Mouse (Mus musculus) megakaryocyte progenitor cell, adult 5-6 weeks (primary cell): ENCODE results near the gene Vmn1r174. TPM values are rescaled to one million over a fixed set of nuclear protein-coding genes. Genes with fewer than 3 reads are reported as not detected.
"Not testable (repeated sequence)": the region's sequence is repeated elsewhere in the genome, so short reads cannot be mapped to it uniquely, and the experiment has no call there.

Experiments used
- ATAC-seq: replicated peaks from 2 replicates; pipeline ENCODE4 v1.8.0; 2016; ENCODE audit warnings: mild to moderate bottlenecking, moderate TSS enrichment, inconsistent platforms; ENCODE audit not compliant: poor library complexity
- total RNA-seq, 2 experiments: library from RNA; stranded (forward) in 1 of 2; stranded (reverse) in 1 of 2; fragments of 157-497, 149-512 nt in 1 of 2; fragments of 200-1000 nt in 1 of 2; gene quantifications; 2 replicates each; pipeline versions ENCODE4 v1.2.3 to v1.2.4; 2015 to 2017

Vmn1r174 gene
- not detected in 2 replicates for total RNA-seq (2015)
- total RNA-seq (2017), result not detected in 2 replicates

- not testable (repeated sequence) for ATAC-seq
These were observed at the start of gene Vmn1r174 for GRCm38 (mm10) chr7:23751970-23752369. TSS of gene Vmn1r174 (plus strand) at chr7:23752270.

DNA sequence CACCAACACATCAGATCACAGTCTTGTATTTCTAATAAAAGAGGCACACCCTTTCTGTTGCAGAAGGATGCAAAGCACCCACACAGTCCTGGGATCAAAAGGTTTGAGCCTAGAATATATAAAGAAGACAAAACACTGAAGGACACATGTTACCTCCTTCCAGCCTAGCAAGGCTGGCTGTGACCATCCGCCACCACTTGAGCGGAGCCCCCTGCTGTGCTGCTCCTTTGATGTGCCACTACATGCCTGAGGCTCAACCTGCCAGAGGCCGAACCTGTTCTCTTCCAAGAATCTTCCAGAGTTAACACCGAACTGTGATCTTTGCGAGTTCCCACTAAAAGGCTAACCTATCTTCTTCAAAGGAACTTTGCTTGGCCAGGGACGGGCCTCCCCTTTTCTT is 32.5 kb downstream of the Vmn1r174 start:
- ATAC-seq, result no peak

GRCm38 (mm10) chr7:23810543-23810942 is 58.5 kb downstream of the Vmn1r174 start, which contains the start of gene Vmn1r175:
TSS of gene Vmn1r175 (minus strand) at chr7:23810643.
- not testable (repeated sequence) for ATAC-seq

Other genes starting within 250 kb of the Vmn1r174 start
- gene Vmn1r167, start 245.1 kb upstream of the Vmn1r174 start, total RNA-seq (2015), result not detected in 2 replicates
- gene Vmn1r167, start 245.1 kb upstream of the Vmn1r174 start, total RNA-seq (2017), result not detected in 2 replicates
- gene Vmn1r168, start 212.5 kb upstream of the Vmn1r174 start, total RNA-seq (2015), result not detected in 2 replicates
- not detected in 2 replicates for gene Vmn1r168, start 212.5 kb upstream of the Vmn1r174 start, total RNA-seq (2017)
- gene Vmn1r169, start 176.7 kb upstream of the Vmn1r174 start, total RNA-seq (2015), result not detected in 2 replicates
- not detected in 2 replicates for gene Vmn1r169, start 176.7 kb upstream of the Vmn1r174 start, total RNA-seq (2017)
- gene Vmn1r170, start 146.1 kb upstream of the Vmn1r174 start, total RNA-seq (2015), result not detected in 2 replicates
- not detected in 2 replicates for gene Vmn1r170, start 146.1 kb upstream of the Vmn1r174 start, total RNA-seq (2017)
- gene Vmn1r171, start 121.5 kb upstream of the Vmn1r174 start, total RNA-seq (2015), result not detected in 2 replicates
- gene Vmn1r171, start 121.5 kb upstream of the Vmn1r174 start, total RNA-seq (2017), result not detected in 2 replicates
- gene Vmn1r172, start 94.0 kb upstream of the Vmn1r174 start, total RNA-seq (2015), result not detected in 2 replicates
- not detected in 2 replicates for gene Vmn1r172, start 94.0 kb upstream of the Vmn1r174 start, total RNA-seq (2017)
- gene Vmn1r173, start 51.6 kb upstream of the Vmn1r174 start, total RNA-seq (2015), result not detected in 2 replicates
- gene Vmn1r173, start 51.6 kb upstream of the Vmn1r174 start, total RNA-seq (2017), result not detected in 2 replicates
- not detected in 2 replicates for gene Vmn1r175, start 58.4 kb downstream of the Vmn1r174 start, total RNA-seq (2015)
- not detected in 2 replicates for gene Vmn1r175, start 58.4 kb downstream of the Vmn1r174 start, total RNA-seq (2017)
- not detected in 2 replicates for gene Vmn1r176, start 85.1 kb downstream of the Vmn1r174 start, total RNA-seq (2015)
- not detected in 2 replicates for gene Vmn1r176, start 85.1 kb downstream of the Vmn1r174 start, total RNA-seq (2017)
- not detected in 2 replicates for gene Vmn1r177, start 114.2 kb downstream of the Vmn1r174 start, total RNA-seq (2015)
- not detected in 2 replicates for gene Vmn1r177, start 114.2 kb downstream of the Vmn1r174 start, total RNA-seq (2017)
- not detected in 2 replicates for gene Vmn1r178, start 139.7 kb downstream of the Vmn1r174 start, total RNA-seq (2015)
- not detected in 2 replicates for gene Vmn1r178, start 139.7 kb downstream of the Vmn1r174 start, total RNA-seq (2017)
- gene Vmn1r179, start 174.7 kb downstream of the Vmn1r174 start, total RNA-seq (2015), result not detected in 2 replicates
- not detected in 2 replicates for gene Vmn1r179, start 174.7 kb downstream of the Vmn1r174 start, total RNA-seq (2017)
- not detected in 2 replicates for gene Vmn1r180, start 198.4 kb downstream of the Vmn1r174 start, total RNA-seq (2015)
- gene Vmn1r180, start 198.4 kb downstream of the Vmn1r174 start, total RNA-seq (2017), result not detected in 2 replicates
- not detected in 2 replicates for gene Vmn1r181, start 222.3 kb downstream of the Vmn1r174 start, total RNA-seq (2015)
- gene Vmn1r181, start 222.3 kb downstream of the Vmn1r174 start, total RNA-seq (2017), result not detected in 2 replicates
- gene V1rd19, start 249.4 kb downstream of the Vmn1r174 start, total RNA-seq (2015), result not detected in 2 replicates
- not detected in 2 replicates for gene V1rd19, start 249.4 kb downstream of the Vmn1r174 start, total RNA-seq (2017)